Mouse (Mus musculus): Measurements from ENCODE around the gene Nhsl1. TPM values are rescaled to one million over a fixed set of nuclear protein-coding genes. Genes with fewer than 3 reads are reported as not detected.
A peak's percentile ranks its signal among the peaks of the same experiment; 100 is the strongest.

The Nhsl1 gene
- total RNA-seq, 2 experiments from 2014 or later: 14.5 to 21.3 TPM

GRCm38 (mm10) chr10:18392268-18392667, 73.5 kb downstream of the Nhsl1 start:
- intact Hi-C loops (cut with DNase I): loop anchor here (2.0 to 5.0 kb wide), 3 partner anchors 37 to 210 kb away; no protein-coding TSS in a partner anchor
- no peak for DNase-seq

- intact Hi-C loops (cut with DNase I): loop anchor here (2.0 to 5.0 kb wide), 3 partner anchors 35 to 209 kb away; no protein-coding TSS in a partner anchor
- DNase-seq: no peak
Measured at GRCm38 (mm10) chr10:18393740-18394139, 75.0 kb downstream of the Nhsl1 start.

GRCm38 (mm10) chr10:18394270-18394669, 75.5 kb downstream of the Nhsl1 start:
- no peak for DNase-seq
- intact Hi-C loops (cut with DNase I): loop anchor here (5.0 kb wide), 1 partner anchor 208 kb away; no protein-coding TSS in a partner anchor

- intact Hi-C loops (cut with DNase I): no loop called here
- DNase-seq: no peak
Measured at GRCm38 (mm10) chr10:18400089-18400644, 81.4 kb downstream of the Nhsl1 start.

- intact Hi-C loops (cut with DNase I): no loop called here
- no peak for DNase-seq
Measured at GRCm38 (mm10) chr10:18400998-18401397, 82.2 kb downstream of the Nhsl1 start.

GRCm38 (mm10) chr10:18403992-18404391, 85.2 kb downstream of the Nhsl1 start:
- intact Hi-C loops (cut with DNase I): no loop called here

GRCm38 (mm10) chr10:18404679-18405078, 85.9 kb downstream of the Nhsl1 start:
- intact Hi-C loops (cut with DNase I): no loop called here
- no peak for DNase-seq

More at GRCm38 (mm10) chr10:18403992-18404391, 85.2 kb downstream of the Nhsl1 start:
- DNase-seq: no peak

- DNase-seq: peak; percentile 71 to 74
- intact Hi-C loops (cut with DNase I): loop anchor here (2.0 kb wide), 1 partner anchor 24 kb away; no protein-coding TSS in a partner anchor
Measured at GRCm38 (mm10) chr10:18407062-18407830, 88.5 kb downstream of the Nhsl1 start.

GRCm38 (mm10) chr10:18408128-18408527, 89.3 kb downstream of the Nhsl1 start:
- no peak for DNase-seq
- intact Hi-C loops (cut with DNase I): no loop called here

GRCm38 (mm10) chr10:18408635-18409034, 89.8 kb downstream of the Nhsl1 start:
- DNase-seq: no peak
- intact Hi-C loops (cut with DNase I): no loop called here

- intact Hi-C loops (cut with DNase I): no loop called here
- DNase-seq: no peak
Measured at GRCm38 (mm10) chr10:18409068-18409467, 90.3 kb downstream of the Nhsl1 start.

- no peak for DNase-seq
- intact Hi-C loops (cut with DNase I): no loop called here
Measured at GRCm38 (mm10) chr10:18411266-18411665, 92.5 kb downstream of the Nhsl1 start.

GRCm38 (mm10) chr10:18415946-18416345, 97.2 kb downstream of the Nhsl1 start:
- intact Hi-C loops (cut with DNase I): no loop called here
- no peak for DNase-seq

- intact Hi-C loops (cut with DNase I): no loop called here
- DNase-seq: no peak
Measured at GRCm38 (mm10) chr10:18418160-18418559, 99.4 kb downstream of the Nhsl1 start.

GRCm38 (mm10) chr10:18419508-18419907, 100.7 kb downstream of the Nhsl1 start:
- intact Hi-C loops (cut with DNase I): no loop called here
- no peak for DNase-seq

GRCm38 (mm10) chr10:18420259-18421000, 101.6 kb downstream of the Nhsl1 start:
- intact Hi-C loops (cut with DNase I): no loop called here

GRCm38 (mm10) chr10:18422968-18423367, 104.2 kb downstream of the Nhsl1 start:
- DNase-seq: no peak
- intact Hi-C loops (cut with DNase I): no loop called here

More at GRCm38 (mm10) chr10:18420259-18421000, 101.6 kb downstream of the Nhsl1 start:
- no peak for DNase-seq

- no peak for DNase-seq
- intact Hi-C loops (cut with DNase I): no loop called here
Measured at GRCm38 (mm10) chr10:18423557-18423956, 104.8 kb downstream of the Nhsl1 start.

GRCm38 (mm10) chr10:18427866-18428265, 109.1 kb downstream of the Nhsl1 start:
- peak in 1 of 2 experiments; percentile 42 for DNase-seq
- intact Hi-C loops (cut with DNase I): loop anchor here (2.0 kb wide), 1 partner anchor 35 kb away; no protein-coding TSS in a partner anchor

- intact Hi-C loops (cut with DNase I): loop anchor here (2.0 kb wide), 1 partner anchor 37 kb away; no protein-coding TSS in a partner anchor
- no peak for DNase-seq
Measured at GRCm38 (mm10) chr10:18429533-18429932, 110.7 kb downstream of the Nhsl1 start.

- no peak for DNase-seq
- intact Hi-C loops (cut with DNase I): loop anchor here (2.0 kb wide), 2 partner anchors 23 kb away; no protein-coding TSS in a partner anchor
Measured at GRCm38 (mm10) chr10:18430141-18430540, 111.4 kb downstream of the Nhsl1 start.
